Mouse (Mus musculus): ENCODE measurements at regions not wholly inside any gene's neighbourhood (a gene's known extent, or its start where the extent isn't known, plus 50 kb on each side); places are given as distances from the start of the nearest gene placed in this dataset.

- TF ChIP-seq POLR2A (IDR thresholded peaks at IDR 0.05; ENCODE audit: insufficient read depth, low read length) (no peak), CTCF (IDR thresholded peaks at IDR 0.05; ENCODE audit: low read depth, low read length) (no peak)
Measured at GRCm38 (mm10) chr9:25683635-25684333, 202.4 kb downstream of the Eepd1 start.
